In the genomic region with DNA sequence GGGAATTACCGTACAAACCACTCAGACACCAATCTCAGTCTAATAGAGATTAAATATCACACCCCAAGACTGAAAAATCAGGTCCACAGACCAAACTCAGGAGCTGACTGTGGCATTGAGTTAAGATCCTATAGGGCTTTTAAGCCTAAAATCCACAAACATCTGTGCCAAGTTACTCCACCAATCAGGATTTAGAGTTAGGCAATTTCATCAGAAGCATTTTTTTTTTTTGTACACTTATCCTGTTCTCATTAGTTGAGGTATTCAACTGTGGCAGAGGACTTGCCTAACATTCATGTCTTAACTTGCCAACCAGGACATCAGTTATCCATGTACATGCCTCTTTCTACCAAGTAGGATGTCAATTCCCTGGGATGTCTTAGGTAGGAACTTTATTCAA, we compare ENCODE assay signal across 14 mouse cellular contexts.
"Had no signal": no experiment of that assay in that cellular context is flagged by ENCODE, and none has a peak within 500 bp of the region (broad histone marks: within the 10 kb centered on the region; RNA-seq: fewer than 3 reads in every experiment).

No protein-coding gene starts in this region.

- DNase-seq: lung, adult 18-20 months; lung, embryonic 14.5 days; lung, postnatal 10 days; lung, postnatal 4 days; midbrain, embryonic 14.5 days; retina, postnatal 1 day; right cerebral cortex, adult 18-20 months; right cerebral cortex, postnatal 25 days; thymus, postnatal 14 days; thymus, postnatal 36 days had no signal

- H3K27ac ChIP-seq: neural tube, embryonic 12.5 days had no signal

- H3K27me3 ChIP-seq: stomach, embryonic 15.5 days had no signal

- H3K4me1 ChIP-seq: stomach, embryonic 15.5 days had no signal

- H3K9me3 ChIP-seq: midbrain, embryonic 10.5 days; midbrain, embryonic 12.5 days; neural tube, embryonic 12.5 days; stomach, embryonic 15.5 days had no signal
